Mouse (Mus musculus): Measurements from ENCODE around the gene Lonp1. TPM values are rescaled to one million over a fixed set of nuclear protein-coding genes. Genes with fewer than 3 reads are reported as not detected.

Lonp1 gene
- polyA plus RNA-seq, 1 experiment from 2014 or later: 45.4 TPM

DNA sequence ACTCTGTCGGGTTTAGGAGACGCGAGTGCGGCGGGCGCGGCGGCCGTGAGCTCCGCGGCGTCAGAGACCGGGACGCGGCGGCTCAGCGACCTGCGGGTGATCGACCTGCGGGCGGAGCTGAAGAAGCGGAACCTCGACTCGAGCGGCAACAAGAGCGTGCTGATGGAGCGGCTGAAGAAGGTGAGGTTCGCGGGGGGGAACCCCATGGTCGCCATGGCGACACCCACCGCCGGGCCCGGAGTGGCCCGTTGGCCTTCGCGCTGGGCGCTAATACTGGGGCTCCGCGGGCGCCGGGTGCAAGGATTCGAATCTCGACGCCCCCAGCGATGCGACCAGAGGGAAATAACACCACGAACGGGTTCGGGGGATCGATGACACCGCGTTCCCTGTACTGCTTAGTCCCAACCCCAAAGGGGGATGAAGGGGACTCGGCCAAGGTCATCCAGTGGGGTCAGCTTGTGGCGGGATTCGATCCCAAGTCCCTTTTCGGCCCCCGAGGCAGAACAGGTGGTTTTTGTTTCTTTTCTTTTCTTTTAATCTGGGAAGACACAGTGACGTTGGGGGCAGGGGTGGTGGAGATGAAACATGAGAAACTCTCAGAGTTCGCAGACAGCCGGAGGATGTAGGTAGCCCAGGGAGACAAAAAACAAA is 41.4 kb downstream of the Lonp1 start:
- peak overlapping the region; percentile 94 for H3K27ac ChIP-seq (ENCODE audit: low read depth, low read length)
- H3K9ac ChIP-seq (ENCODE audit: low read depth, low read length): peak overlapping the region; percentile 75
- ATAC-seq: peak; percentile 24
- no peaks in the 10 kb centered on the region for H3K27me3 ChIP-seq (replicated peaks; ENCODE audit: control insufficient read depth, insufficient read depth, low read length)
- H3K4me1 ChIP-seq (ENCODE audit: control insufficient read depth, insufficient read depth, low read depth, low read length): peaks cover 49% of the 10 kb centered on the region
- H3K9me3 ChIP-seq (ENCODE audit: control insufficient read depth, low read length): no peaks in the 10 kb centered on the region
- peak overlapping the region; percentile 86 for H3K4me3 ChIP-seq (ENCODE audit: low read length)
- H3K4me2 ChIP-seq (ENCODE audit: low read length): peak overlapping the region; percentile 89
- H3K36me3 ChIP-seq (ENCODE audit: control insufficient read depth, insufficient read depth, low read length): peaks cover 29% of the 10 kb centered on the region
- under 1% methylated on average over 61 of the region's 61 CpGs for WGBS

DNA sequence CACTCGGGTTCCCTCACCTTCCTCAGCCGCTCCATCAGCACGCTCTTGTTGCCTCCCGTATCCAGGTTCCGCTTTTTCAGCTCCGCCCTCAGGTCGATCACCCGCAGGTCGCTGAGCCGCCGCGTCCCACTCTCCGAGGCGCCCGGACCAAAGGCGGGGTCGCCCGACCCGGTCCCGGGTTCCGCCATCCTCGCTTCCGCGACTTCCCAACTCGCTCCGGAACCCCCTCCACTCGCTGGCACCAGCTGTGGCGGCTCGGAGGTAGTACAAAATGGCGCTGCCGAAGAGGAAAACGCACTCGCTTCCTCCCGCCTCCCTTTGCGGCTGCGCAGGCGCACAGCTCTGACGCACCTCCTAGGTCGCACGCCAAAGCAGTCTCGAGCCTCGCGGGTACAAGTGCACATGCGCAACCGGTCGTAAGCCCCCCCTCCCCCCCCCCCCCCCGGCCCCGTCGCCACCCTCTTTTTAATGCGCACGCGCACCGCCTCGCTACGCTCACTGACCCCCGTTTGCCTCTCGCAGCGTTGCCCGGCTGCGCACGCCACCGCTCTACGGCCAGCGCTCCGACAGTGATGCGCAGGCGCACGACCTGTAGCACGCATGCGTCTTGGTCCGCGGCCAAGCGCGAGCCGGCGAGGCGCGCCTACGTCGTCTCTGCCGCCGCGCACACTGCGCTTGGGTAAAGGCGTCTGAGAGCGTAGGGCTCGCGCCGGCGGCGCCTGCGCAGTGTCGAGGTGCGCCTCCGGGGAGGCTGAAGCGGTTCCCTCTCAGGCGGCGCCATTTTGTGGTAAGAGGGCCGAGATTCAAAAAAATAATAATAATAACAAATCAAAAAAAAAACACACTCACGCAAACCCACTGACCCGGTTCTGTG is 42.2 kb downstream of the Lonp1 start, which contains the start of the genes Safb2 and Safb:
Safb2 (minus strand) TSS at position 329 of the 874 bp plus-strand sequence.
Safb (plus strand) TSS at position 569 of the 874 bp plus-strand sequence.
- H3K36me3 ChIP-seq (ENCODE audit: control insufficient read depth, insufficient read depth, low read length): peaks cover 24% of the 10 kb centered on the region
- WGBS: under 1% methylated on average over 90 of the region's 101 CpGs
- peak within 1 kb of the TSS; percentile 89 for H3K9ac ChIP-seq (ENCODE audit: low read depth, low read length)
- peak within 1 kb of the TSS; percentile 95 for H3K27ac ChIP-seq (ENCODE audit: low read depth, low read length)
- H3K9me3 ChIP-seq (ENCODE audit: control insufficient read depth, low read length): no peaks in the 10 kb centered on the region
- ATAC-seq: peak; percentile 96
- H3K4me2 ChIP-seq (ENCODE audit: low read length): peak within 1 kb of the TSS; percentile 96
- peak within 1 kb of the TSS; percentile 86 for H3K4me3 ChIP-seq (ENCODE audit: low read length)
- H3K27me3 ChIP-seq (replicated peaks; ENCODE audit: control insufficient read depth, insufficient read depth, low read length): no peaks in the 10 kb centered on the region
- H3K4me1 ChIP-seq (ENCODE audit: control insufficient read depth, insufficient read depth, low read depth, low read length): peaks cover 49% of the 10 kb centered on the region

DNA sequence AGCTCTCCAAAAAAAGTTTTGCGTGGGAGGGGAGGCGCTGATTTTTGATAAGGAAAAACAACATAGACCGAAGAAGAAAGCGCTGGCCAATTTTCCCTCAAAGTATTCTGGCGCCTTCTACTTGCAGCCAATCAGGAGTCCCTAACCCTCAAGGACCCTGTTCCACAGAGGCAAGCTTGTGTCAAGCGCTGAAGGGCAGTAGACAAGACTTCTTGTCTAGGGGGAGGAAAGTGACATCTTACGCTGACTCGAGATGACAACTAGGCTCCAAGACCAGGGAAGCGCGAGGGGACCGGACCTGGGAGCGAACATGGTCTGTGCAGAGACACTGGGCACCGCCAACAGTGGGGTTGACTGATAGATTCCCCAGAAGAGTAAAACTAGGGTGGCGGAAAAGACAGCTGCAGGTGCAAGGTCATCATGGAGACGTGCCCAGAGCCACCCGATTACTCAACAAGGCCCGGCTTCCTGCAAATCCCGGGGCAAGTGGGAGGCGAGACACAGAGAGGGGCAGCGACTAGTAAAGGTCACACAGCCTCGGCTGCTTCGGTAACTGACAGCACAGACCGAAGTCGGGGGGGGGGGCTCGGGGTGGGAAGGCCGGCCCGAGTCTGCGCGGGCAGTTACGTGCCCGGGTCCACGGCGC is 43.0 kb downstream of the Lonp1 start:
- peak overlapping the region; percentile 96 for H3K4me2 ChIP-seq (ENCODE audit: low read length)
- peak overlapping the region; percentile 89 for H3K9ac ChIP-seq (ENCODE audit: low read depth, low read length)
- H3K27me3 ChIP-seq (replicated peaks; ENCODE audit: control insufficient read depth, insufficient read depth, low read length): no peaks in the 10 kb centered on the region
- H3K4me1 ChIP-seq (ENCODE audit: control insufficient read depth, insufficient read depth, low read depth, low read length): peaks cover 49% of the 10 kb centered on the region
- no peaks in the 10 kb centered on the region for H3K9me3 ChIP-seq (ENCODE audit: control insufficient read depth, low read length)
- H3K4me3 ChIP-seq (ENCODE audit: low read length): peak overlapping the region; percentile 86
- ATAC-seq: no peak
- H3K27ac ChIP-seq (ENCODE audit: low read depth, low read length): peak overlapping the region; percentile 95
- WGBS: 2% methylated on average over 33 of the region's 33 CpGs
- peaks cover 19% of the 10 kb centered on the region for H3K36me3 ChIP-seq (ENCODE audit: control insufficient read depth, insufficient read depth, low read length)

DNA sequence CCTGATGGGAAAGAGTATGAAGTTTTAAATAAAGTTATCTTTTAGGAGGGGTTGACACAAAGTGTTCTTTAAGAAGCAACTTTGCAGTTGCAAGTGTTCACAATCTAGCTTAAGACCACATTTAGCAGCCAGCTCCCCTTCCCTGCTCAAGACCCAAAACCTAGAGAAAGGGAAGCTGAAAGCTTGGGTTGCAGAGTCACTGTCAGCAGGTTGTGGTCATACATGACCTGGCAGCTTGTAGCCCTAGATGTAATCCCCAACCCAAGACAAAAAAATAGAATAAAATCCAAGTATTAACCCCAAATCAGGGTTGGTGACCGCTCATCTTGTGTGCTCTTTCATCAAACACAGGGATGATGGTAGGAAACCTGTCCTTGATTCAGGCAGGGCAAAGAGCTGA is 43.6 kb downstream of the Lonp1 start:
- no peaks in the 10 kb centered on the region for H3K27me3 ChIP-seq (replicated peaks; ENCODE audit: control insufficient read depth, insufficient read depth, low read length)
- H3K4me3 ChIP-seq (ENCODE audit: low read length): peak overlapping the region; percentile 86
- peaks cover 45% of the 10 kb centered on the region for H3K4me1 ChIP-seq (ENCODE audit: control insufficient read depth, insufficient read depth, low read depth, low read length)
- 63% methylated on average over 1 of the region's 1 CpGs for WGBS
- peak overlapping the region; percentile 89 for H3K9ac ChIP-seq (ENCODE audit: low read depth, low read length)
- no peak for ATAC-seq
- H3K36me3 ChIP-seq (ENCODE audit: control insufficient read depth, insufficient read depth, low read length): peaks cover 22% of the 10 kb centered on the region
- no peaks in the 10 kb centered on the region for H3K9me3 ChIP-seq (ENCODE audit: control insufficient read depth, low read length)
- H3K4me2 ChIP-seq (ENCODE audit: low read length): peak overlapping the region; percentile 96
- H3K27ac ChIP-seq (ENCODE audit: low read depth, low read length): no peak overlapping the region

DNA sequence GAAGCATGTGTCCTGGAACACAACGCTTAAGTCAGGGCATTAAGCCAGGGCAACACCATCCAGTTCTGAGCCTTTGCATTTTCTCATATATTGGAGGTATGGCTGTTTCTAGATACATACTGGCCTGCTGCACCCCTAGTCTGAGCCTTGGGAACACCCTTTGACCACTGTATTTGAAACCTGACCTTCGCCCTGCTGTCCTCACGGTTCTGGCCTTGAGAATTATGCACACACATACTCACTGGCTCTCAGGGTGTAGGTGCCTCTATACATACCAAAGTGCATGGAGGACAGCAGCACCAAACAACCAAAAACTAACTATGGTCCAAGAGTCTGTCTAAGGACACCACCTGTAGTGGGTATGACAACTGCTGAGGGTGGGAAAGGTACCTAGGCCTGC is 53.7 kb downstream of the Lonp1 start:
- no peak; the same call in 1 of the 2 replicates for ATAC-seq
- no peaks in the 10 kb centered on the region for H3K9me3 ChIP-seq (ENCODE audit: control insufficient read depth, low read length)
- WGBS: 84% methylated on average over 3 of the region's 3 CpGs
- no peak overlapping the region for H3K9ac ChIP-seq (ENCODE audit: low read depth, low read length)
- no peak overlapping the region for H3K4me3 ChIP-seq (ENCODE audit: low read length)
- H3K4me1 ChIP-seq (ENCODE audit: control insufficient read depth, insufficient read depth, low read depth, low read length): no peaks in the 10 kb centered on the region
- H3K4me2 ChIP-seq (ENCODE audit: low read length): no peak overlapping the region
- H3K27ac ChIP-seq (ENCODE audit: low read depth, low read length): no peak overlapping the region
- H3K36me3 ChIP-seq (ENCODE audit: control insufficient read depth, insufficient read depth, low read length): peaks cover 70% of the 10 kb centered on the region
- H3K27me3 ChIP-seq (replicated peaks; ENCODE audit: control insufficient read depth, insufficient read depth, low read length): no peaks in the 10 kb centered on the region

DNA sequence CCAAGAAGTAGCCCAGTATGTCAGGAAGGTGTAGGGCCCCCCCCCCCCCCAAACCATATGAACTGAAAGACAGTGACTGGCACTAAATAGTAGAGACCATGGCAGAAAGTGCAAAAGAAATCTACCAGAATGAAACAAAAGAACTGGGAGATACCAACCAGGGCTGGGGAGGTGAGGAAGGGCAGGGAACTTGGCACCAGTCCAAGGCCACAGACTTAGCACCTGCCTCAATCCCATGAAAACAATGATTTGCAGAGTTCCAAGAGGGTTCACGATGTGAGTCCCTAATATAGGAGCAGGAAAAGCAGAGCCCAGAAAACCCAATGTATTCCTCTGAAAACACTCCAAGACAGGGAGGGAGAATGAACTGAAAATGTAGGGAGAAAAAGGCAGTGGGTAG is 54.5 kb downstream of the Lonp1 start:
- Histone ChIP-seq H3K27ac (ENCODE audit: low read depth, low read length) (no peak overlapping the region), H3K9ac (ENCODE audit: low read depth, low read length) (no peak overlapping the region), H3K27me3 (replicated peaks; ENCODE audit: control insufficient read depth, insufficient read depth, low read length) (no peaks in the 10 kb centered on the region), H3K4me3 (ENCODE audit: low read length) (no peak overlapping the region), H3K4me1 (ENCODE audit: control insufficient read depth, insufficient read depth, low read depth, low read length) (no peaks in the 10 kb centered on the region), H3K36me3 (ENCODE audit: control insufficient read depth, insufficient read depth, low read length) (peaks cover 70% of the 10 kb centered on the region), H3K4me2 (ENCODE audit: low read length) (no peak overlapping the region), H3K9me3 (ENCODE audit: control insufficient read depth, low read length) (no peaks in the 10 kb centered on the region)
- 23% methylated on average over 1 of the region's 1 CpGs for WGBS
- ATAC-seq: no peak

DNA sequence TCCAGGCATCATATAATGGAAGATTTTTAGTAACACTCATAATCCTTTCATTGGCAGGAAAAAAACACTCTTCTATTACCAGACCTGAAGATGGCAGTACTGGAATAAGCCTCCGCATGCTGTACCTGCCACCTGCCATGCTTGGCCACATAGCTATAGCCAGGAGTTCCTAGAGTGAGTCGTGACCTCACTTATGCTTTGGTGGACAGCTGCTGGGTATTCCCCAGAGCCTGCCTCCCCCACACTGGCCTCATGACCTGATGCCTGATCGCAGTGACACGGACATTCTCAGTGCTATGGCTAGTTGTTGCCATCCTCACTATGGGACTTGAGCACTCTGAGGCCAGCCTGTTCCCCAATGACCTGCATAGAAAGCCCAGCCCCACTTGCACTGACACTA is 56.4 kb downstream of the Lonp1 start:
- no peak for ATAC-seq
- H3K27ac ChIP-seq (ENCODE audit: low read depth, low read length): no peak overlapping the region
- H3K27me3 ChIP-seq (replicated peaks; ENCODE audit: control insufficient read depth, insufficient read depth, low read length): no peaks in the 10 kb centered on the region
- no peak overlapping the region for H3K4me2 ChIP-seq (ENCODE audit: low read length)
- no peak overlapping the region for H3K9ac ChIP-seq (ENCODE audit: low read depth, low read length)
- WGBS: 91% methylated on average over 4 of the region's 4 CpGs
- no peak overlapping the region for H3K4me3 ChIP-seq (ENCODE audit: low read length)
- H3K36me3 ChIP-seq (ENCODE audit: control insufficient read depth, insufficient read depth, low read length): peaks cover 75% of the 10 kb centered on the region
- H3K4me1 ChIP-seq (ENCODE audit: control insufficient read depth, insufficient read depth, low read depth, low read length): no peaks in the 10 kb centered on the region
- H3K9me3 ChIP-seq (ENCODE audit: control insufficient read depth, low read length): no peaks in the 10 kb centered on the region

DNA sequence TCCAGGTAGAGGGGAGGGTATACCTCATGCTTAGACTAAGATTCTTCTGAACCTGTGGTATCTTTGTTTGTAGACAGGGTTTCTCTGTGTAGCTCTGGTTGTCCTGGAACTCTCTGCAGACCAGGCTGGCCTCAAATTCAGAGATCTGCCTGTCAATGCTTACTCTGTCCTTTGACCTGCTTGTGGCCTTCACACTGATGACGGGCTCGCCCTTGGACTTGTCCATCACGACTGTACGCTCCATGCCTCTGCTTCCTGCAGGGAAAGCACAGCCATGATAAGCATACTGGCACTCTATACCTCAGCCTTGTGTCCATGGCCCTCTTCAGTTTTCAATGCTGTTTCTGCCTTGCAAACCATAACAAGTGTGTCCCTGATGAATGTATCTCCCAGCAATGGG is 59.3 kb downstream of the Lonp1 start:
- H3K4me1 ChIP-seq (ENCODE audit: control insufficient read depth, insufficient read depth, low read depth, low read length): no peaks in the 10 kb centered on the region
- H3K4me2 ChIP-seq (ENCODE audit: low read length): no peak overlapping the region
- H3K9me3 ChIP-seq (ENCODE audit: control insufficient read depth, low read length): no peaks in the 10 kb centered on the region
- peaks cover 81% of the 10 kb centered on the region for H3K36me3 ChIP-seq (ENCODE audit: control insufficient read depth, insufficient read depth, low read length)
- H3K27ac ChIP-seq (ENCODE audit: low read depth, low read length): no peak overlapping the region
- no peak for ATAC-seq
- 98% methylated on average over 4 of the region's 4 CpGs for WGBS
- no peak overlapping the region for H3K9ac ChIP-seq (ENCODE audit: low read depth, low read length)
- no peak overlapping the region for H3K4me3 ChIP-seq (ENCODE audit: low read length)
- no peaks in the 10 kb centered on the region for H3K27me3 ChIP-seq (replicated peaks; ENCODE audit: control insufficient read depth, insufficient read depth, low read length)

DNA sequence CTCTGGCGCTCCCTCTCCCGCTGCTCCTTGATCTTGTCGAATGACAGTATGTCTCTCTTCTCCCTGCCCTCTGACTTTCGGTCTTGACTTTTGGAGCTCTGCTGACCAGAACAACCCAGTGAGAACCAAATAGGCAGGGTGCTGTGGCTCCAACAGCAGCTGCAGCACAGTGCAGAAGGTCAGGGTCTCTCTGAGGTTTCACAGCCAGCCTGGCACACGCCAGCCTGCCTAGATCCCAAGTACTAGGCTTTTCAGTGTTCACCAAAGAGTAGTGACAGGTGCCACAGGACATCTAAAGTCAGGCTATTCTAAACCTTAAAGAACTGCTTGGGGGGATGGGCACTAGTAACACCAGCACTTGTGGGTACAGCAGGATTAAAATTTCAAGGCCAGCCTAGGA is 59.8 kb downstream of the Lonp1 start:
- 85% methylated on average over 5 of the region's 5 CpGs for WGBS
- Histone ChIP-seq H3K9ac (ENCODE audit: low read depth, low read length) (no peak overlapping the region), H3K9me3 (ENCODE audit: control insufficient read depth, low read length) (no peaks in the 10 kb centered on the region), H3K36me3 (ENCODE audit: control insufficient read depth, insufficient read depth, low read length) (peaks cover 85% of the 10 kb centered on the region), H3K27ac (ENCODE audit: low read depth, low read length) (no peak overlapping the region), H3K4me3 (ENCODE audit: low read length) (no peak overlapping the region), H3K4me1 (ENCODE audit: control insufficient read depth, insufficient read depth, low read depth, low read length) (no peaks in the 10 kb centered on the region), H3K4me2 (ENCODE audit: low read length) (no peak overlapping the region), H3K27me3 (replicated peaks; ENCODE audit: control insufficient read depth, insufficient read depth, low read length) (no peaks in the 10 kb centered on the region)
- ATAC-seq: no peak
